Mouse (Mus musculus): Measurements from ENCODE around the gene Hbq1b.

Gene Hbq1b
- long read RNA-seq, experiment 1: 0 reads
- long read RNA-seq, experiment 2: 0 reads

GRCm38 (mm10) chr11:32286695-32287492, at the start of gene Hbq1b:
Gene Hbq1b, plus strand, starts transcription at chr11:32286965.
- intact Hi-C loops (cut with DNase I): loop anchor here (5.0 kb wide), 1 partner anchor 105 kb away; no protein-coding TSS in a partner anchor

- intact Hi-C loops (cut with DNase I): loop anchor here (2.0 kb wide), 1 partner anchor 21 kb away; no protein-coding TSS in a partner anchor
These were observed 49.4 kb upstream of the Hbq1b start for GRCm38 (mm10) chr11:32237411-32237795.

- intact Hi-C loops (cut with DNase I): loop anchor here (2.0 kb wide), 1 partner anchor 55 kb away; no protein-coding TSS in a partner anchor
These were observed 48.5 kb upstream of the Hbq1b start for GRCm38 (mm10) chr11:32238093-32238860.

GRCm38 (mm10) chr11:32241391-32241790, 45.4 kb upstream of the Hbq1b start:
- intact Hi-C loops (cut with DNase I): loop anchor here (5.0 kb wide), 1 partner anchor 34 kb away; the partner anchor contains the start of gene Snrnp25

GRCm38 (mm10) chr11:32242209-32242608, 44.6 kb upstream of the Hbq1b start:
- intact Hi-C loops (cut with DNase I): loop anchor here (5.0 kb wide), 1 partner anchor 35 kb away; the partner anchor contains the start of gene Snrnp25

GRCm38 (mm10) chr11:32243205-32243955, 43.4 kb upstream of the Hbq1b start:
- intact Hi-C loops (cut with DNase I): loop anchor here (5.0 kb wide), 1 partner anchor 36 kb away; the partner anchor contains the start of gene Snrnp25

- intact Hi-C loops (cut with DNase I): loop anchor here (5.0 kb wide), 1 partner anchor 37 kb away; the partner anchor contains the start of gene Snrnp25
These were observed 42.7 kb upstream of the Hbq1b start for GRCm38 (mm10) chr11:32244064-32244463.

GRCm38 (mm10) chr11:32244617-32245016, 42.1 kb upstream of the Hbq1b start:
- intact Hi-C loops (cut with DNase I): loop anchor here (5.0 kb wide), 1 partner anchor 37 kb away; the partner anchor contains the start of gene Snrnp25

GRCm38 (mm10) chr11:32245614-32246013, 41.2 kb upstream of the Hbq1b start:
- intact Hi-C loops (cut with DNase I): no loop called here

- intact Hi-C loops (cut with DNase I): no loop called here
These were observed 39.7 kb upstream of the Hbq1b start for GRCm38 (mm10) chr11:32247068-32247467.

GRCm38 (mm10) chr11:32248350-32248749, 38.4 kb upstream of the Hbq1b start:
- intact Hi-C loops (cut with DNase I): no loop called here

GRCm38 (mm10) chr11:32250880-32251763, 35.6 kb upstream of the Hbq1b start:
- intact Hi-C loops (cut with DNase I): no loop called here

- intact Hi-C loops (cut with DNase I): no loop called here
These were observed 33.6 kb upstream of the Hbq1b start for GRCm38 (mm10) chr11:32253121-32253520.

- intact Hi-C loops (cut with DNase I): no loop called here
These were observed 30.6 kb upstream of the Hbq1b start for GRCm38 (mm10) chr11:32256146-32256545.

GRCm38 (mm10) chr11:32256566-32256965, 30.2 kb upstream of the Hbq1b start:
- intact Hi-C loops (cut with DNase I): no loop called here

GRCm38 (mm10) chr11:32262674-32263415, 23.9 kb upstream of the Hbq1b start:
- intact Hi-C loops (cut with DNase I): no loop called here

- intact Hi-C loops (cut with DNase I): no loop called here
These were observed 21.5 kb upstream of the Hbq1b start for GRCm38 (mm10) chr11:32265117-32265738.

- intact Hi-C loops (cut with DNase I): no loop called here
These were observed 20.6 kb upstream of the Hbq1b start for GRCm38 (mm10) chr11:32266194-32266593.

GRCm38 (mm10) chr11:32266776-32267175, 20.0 kb upstream of the Hbq1b start:
- intact Hi-C loops (cut with DNase I): no loop called here

Measured in adrenal gland (tissue).